Mouse (Mus musculus) ES-Bruce4 (cell line): Measurements from ENCODE around the gene Zc3h12d. TPM values are rescaled to one million over a fixed set of nuclear protein-coding genes. Genes with fewer than 3 reads are reported as not detected.
A peak's percentile ranks its signal among the peaks of the same experiment; 100 is the strongest.

Experiments
- H3K27ac ChIP-seq: 2 replicates; pipeline ENCODE4 v1.5.1; 2012; ENCODE audit warnings: low read length, inconsistent platforms; ENCODE audit not compliant: insufficient read depth
- H3K27me3 ChIP-seq: 2 replicates; pipeline ENCODE4 v1.6.1; 2012; ENCODE audit warnings: mild to moderate bottlenecking, low read length, inconsistent platforms; ENCODE audit not compliant: control insufficient read depth, poor library complexity, insufficient read depth, severe bottlenecking
- H3K36me3 ChIP-seq: 2 replicates; pipeline ENCODE4 v1.6.1; 2012; ENCODE audit warnings: inconsistent platforms, mild to moderate bottlenecking, low read length, moderate library complexity; ENCODE audit not compliant: control insufficient read depth, poor library complexity, insufficient read depth, severe bottlenecking
- H3K4me1 ChIP-seq: one replicate; pipeline ENCODE4 v1.8.1; 2011; ENCODE audit warnings: low read length; ENCODE audit not compliant: control insufficient read depth, insufficient read depth
- H3K4me3 ChIP-seq: 2 replicates; pipeline ENCODE4 v1.5.1; 2011; ENCODE audit warnings: low read depth, mild to moderate bottlenecking, low read length
- H3K9ac ChIP-seq: 2 replicates; pipeline ENCODE4 v1.6.1; 2012; ENCODE audit warnings: low read depth, mild to moderate bottlenecking, inconsistent platforms; ENCODE audit not compliant: poor library complexity, severe bottlenecking
- H3K9me3 ChIP-seq: replicated peaks from 2 replicates; pipeline ENCODE4 v1.6.1; 2012; ENCODE audit warnings: mild to moderate bottlenecking, low read length, inconsistent platforms; ENCODE audit not compliant: control insufficient read depth, poor library complexity, insufficient read depth, severe bottlenecking
- CTCF ChIP-seq: IDR thresholded peaks from one replicate; pipeline ENCODE4 v1.8.1; 2011; ENCODE audit warnings: low read depth, low read length
- EP300 ChIP-seq: IDR thresholded peaks from 2 replicates; pipeline ENCODE4 v1.6.1; 2011; ENCODE audit warnings: low read depth, low read length; ENCODE audit not compliant: insufficient read depth
- POLR2A ChIP-seq: IDR thresholded peaks from one replicate; pipeline ENCODE4 v1.8.1; 2011; ENCODE audit warnings: low read length; ENCODE audit not compliant: insufficient read depth
- polyA plus RNA-seq: library from polyadenylated mRNA; stranded (reverse); fragments of >200 nt; gene quantifications from 2 replicates; pipeline ENCODE4 v1.2.4, GENCODE M21; 2011; ENCODE audit warnings: low read depth; ENCODE audit not compliant: missing spikeins, insufficient read depth, insufficient read length

Gene Zc3h12d
- polyA plus RNA-seq, 1 experiment, result not detected

DNA sequence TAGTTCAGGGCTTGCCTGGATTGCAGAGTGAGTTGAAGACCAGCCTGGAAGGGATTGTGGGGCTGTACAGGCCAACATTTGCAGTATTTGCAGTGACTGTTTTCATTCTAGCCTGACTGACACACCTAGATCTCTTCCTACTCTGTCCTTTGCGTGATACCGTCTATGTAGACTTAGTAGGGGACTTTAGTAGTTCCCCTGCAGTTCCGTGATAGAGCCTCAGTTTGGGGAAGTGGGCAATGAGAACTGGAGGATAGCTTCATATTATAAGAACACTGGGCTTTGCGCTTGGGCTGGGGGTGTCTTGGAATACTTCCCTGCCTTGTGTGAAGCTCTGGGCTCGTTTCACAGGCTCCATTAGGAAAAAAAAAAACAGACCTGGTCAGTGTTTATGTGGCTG is 12.1 kb upstream of the Zc3h12d start:
- H3K36me3 ChIP-seq, result peaks cover 19% of the 10 kb centered on the region

DNA sequence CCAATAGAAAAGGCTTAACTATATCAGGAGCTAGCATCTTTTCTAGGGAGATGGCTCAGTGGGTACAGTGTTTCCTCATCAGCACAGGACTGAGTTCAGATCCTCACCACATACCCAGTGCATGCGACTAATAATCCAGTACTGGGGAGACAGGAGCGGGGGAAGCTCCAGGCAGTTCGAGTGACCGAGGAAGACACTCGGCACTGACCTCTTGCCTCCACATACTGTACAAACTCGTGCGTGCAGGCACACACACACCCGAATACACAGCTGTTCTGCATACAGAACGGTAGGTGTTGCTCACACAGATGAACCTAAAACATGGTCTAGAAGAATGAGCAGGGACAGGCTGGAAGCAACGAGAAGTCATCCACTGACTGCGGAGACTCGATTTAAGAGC is 10.3 kb upstream of the Zc3h12d start:
- H3K36me3 ChIP-seq, result peaks cover 19% of the 10 kb centered on the region
- no peaks in the 10 kb centered on the region for H3K27me3 ChIP-seq
- H3K4me1 ChIP-seq, result no peaks in the 10 kb centered on the region
- TF ChIP-seq CTCF (no peak), POLR2A (no peak), EP300 (no peak)
- no peak overlapping the region for H3K9ac ChIP-seq
- no peak overlapping the region for H3K4me3 ChIP-seq
- no peaks in the 10 kb centered on the region for H3K9me3 ChIP-seq
- no peak overlapping the region for H3K27ac ChIP-seq

More for the DNA sequence above, 12.1 kb upstream of the Zc3h12d start:
- Histone ChIP-seq H3K4me3 (no peak overlapping the region), H3K9ac (no peak overlapping the region), H3K27me3 (no peaks in the 10 kb centered on the region), H3K9me3 (no peaks in the 10 kb centered on the region), H3K4me1 (no peaks in the 10 kb centered on the region), H3K27ac (no peak overlapping the region)
- TF ChIP-seq CTCF (no peak), EP300 (no peak), POLR2A (no peak)

DNA sequence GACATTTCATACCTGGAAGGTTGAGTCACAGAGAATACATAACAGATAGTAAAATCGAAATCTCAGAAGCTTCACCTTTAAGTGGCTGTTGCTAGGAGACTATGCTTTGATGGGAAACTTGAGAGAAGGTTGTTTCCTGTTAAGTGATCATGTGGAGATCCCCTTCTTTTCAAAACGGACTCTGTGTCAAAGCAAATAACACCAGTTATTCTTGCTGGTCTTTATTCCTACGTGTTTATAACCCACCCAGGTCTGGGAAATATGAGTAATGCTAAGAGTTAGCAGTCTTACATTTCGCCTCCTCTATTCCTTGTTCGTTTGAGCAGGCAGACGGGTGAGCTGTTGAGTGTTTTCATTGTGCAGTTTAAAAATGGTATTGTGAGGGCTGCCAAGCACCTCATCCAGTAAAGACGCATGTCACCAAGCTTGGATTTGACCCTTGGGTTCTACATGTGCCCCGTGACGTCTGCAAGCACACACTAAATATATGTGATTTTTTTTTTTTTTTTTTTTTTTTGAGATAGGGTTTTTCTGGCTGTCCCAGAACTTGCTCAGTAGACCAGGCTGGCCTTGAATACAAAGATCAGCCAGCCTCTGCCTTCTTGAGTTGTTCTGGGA is 7.5 kb upstream of the Zc3h12d start:
- Histone ChIP-seq H3K27ac (no peak overlapping the region), H3K9me3 (no peaks in the 10 kb centered on the region), H3K36me3 (peaks cover 11% of the 10 kb centered on the region), H3K27me3 (no peaks in the 10 kb centered on the region), H3K4me1 (no peaks in the 10 kb centered on the region), H3K4me3 (no peak overlapping the region), H3K9ac (no peak overlapping the region)
- TF ChIP-seq EP300, result no peak
- TF ChIP-seq CTCF, result no peak
- TF ChIP-seq POLR2A, result no peak

DNA sequence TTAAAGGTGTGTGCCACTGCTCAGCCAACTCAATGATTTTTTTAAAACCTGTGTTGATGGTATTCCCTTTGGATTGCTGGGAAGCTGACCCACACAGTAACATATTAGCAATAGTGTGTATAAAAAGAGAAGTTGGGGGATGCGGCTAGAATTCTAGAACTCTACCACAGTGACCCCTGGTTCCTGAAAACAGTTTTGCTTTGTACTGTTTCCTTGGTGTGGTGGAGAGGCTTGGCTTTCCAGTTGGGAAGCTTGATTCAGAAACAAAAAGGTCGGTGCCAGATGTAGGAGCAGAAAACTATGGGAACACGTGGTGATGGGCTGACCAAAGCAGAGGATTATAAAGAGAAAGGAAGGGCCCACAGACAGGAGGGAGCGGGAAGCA is 7.0 kb upstream of the Zc3h12d start:
- no peak overlapping the region for H3K4me3 ChIP-seq
- no peaks in the 10 kb centered on the region for H3K4me1 ChIP-seq
- H3K9me3 ChIP-seq, result no peaks in the 10 kb centered on the region
- no peak overlapping the region for H3K9ac ChIP-seq
- no peaks in the 10 kb centered on the region for H3K27me3 ChIP-seq
- H3K27ac ChIP-seq, result no peak overlapping the region
- peaks cover 11% of the 10 kb centered on the region for H3K36me3 ChIP-seq
- no peak for TF ChIP-seq CTCF
- no peak for TF ChIP-seq POLR2A
- TF ChIP-seq EP300, result no peak

DNA sequence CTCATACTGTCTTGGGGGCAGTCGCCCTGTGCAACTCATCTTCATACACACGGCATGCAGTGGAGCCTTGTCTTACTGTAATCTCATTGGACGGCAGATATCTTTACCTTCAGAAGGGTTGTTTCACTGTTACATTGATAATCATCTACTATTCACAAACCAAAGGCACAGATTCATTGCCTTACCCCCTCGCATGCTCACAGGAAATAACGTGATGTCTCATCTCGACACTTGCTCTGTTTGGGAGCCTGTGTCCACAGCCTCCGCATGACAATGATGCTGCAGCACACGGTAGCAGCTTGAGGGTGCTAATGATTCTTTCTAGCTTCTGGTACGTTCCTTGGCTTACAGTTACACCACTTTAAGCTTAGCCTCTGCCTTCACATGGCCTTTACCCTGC is 6.2 kb upstream of the Zc3h12d start:
- H3K9me3 ChIP-seq, result no peaks in the 10 kb centered on the region
- H3K27ac ChIP-seq, result no peak overlapping the region
- TF ChIP-seq EP300 (no peak), POLR2A (no peak), CTCF (no peak)

DNA sequence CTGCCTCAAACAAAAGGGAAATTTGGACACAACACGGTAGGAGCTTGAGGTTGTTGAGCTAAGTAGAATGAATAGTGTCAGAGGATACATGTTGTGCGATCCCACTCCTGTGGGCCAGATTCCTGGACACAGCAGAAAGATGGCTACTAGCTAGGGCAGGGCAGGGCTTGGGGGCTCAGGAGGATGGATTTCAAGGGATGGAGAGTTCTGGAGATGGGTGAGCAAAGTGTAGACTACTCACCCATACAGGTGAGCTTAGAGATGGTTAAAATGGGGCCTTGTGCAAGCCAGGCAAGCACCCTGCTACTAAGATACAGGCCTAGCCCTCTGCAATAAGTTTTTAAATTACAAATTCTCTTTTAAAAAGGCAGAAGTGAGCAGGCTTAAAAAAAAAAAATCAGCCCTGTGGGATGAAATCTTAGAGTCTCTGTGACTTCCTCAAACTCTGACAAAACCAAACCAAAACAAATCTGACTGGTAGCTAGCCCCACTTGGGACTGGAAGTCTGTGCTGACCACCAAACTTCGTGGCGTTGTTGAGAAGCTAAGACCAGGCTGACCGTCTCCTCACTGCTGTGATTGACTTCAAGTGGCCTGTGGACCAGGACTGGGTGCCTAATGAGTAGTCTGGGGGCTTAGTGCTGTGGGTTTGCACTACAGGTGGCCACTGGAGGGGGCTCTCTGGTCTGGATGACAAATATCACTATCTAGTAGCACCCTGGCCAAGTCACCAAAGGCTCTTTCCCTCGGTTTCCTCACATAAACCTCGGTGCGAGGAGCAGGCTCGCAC is 1.3 kb downstream of the Zc3h12d start:
- TF ChIP-seq CTCF (peak; percentile 8), POLR2A (no peak)
- no peaks in the 10 kb centered on the region for H3K9me3 ChIP-seq
- H3K9ac ChIP-seq, result no peak overlapping the region

More for the DNA sequence above, 6.2 kb upstream of the Zc3h12d start:
- Histone ChIP-seq H3K27me3 (no peaks in the 10 kb centered on the region), H3K4me1 (no peaks in the 10 kb centered on the region), H3K4me3 (no peak overlapping the region), H3K9ac (no peak overlapping the region), H3K36me3 (peaks cover 5% of the 10 kb centered on the region)

More for the DNA sequence above, 1.3 kb downstream of the Zc3h12d start:
- Histone ChIP-seq H3K4me1 (no peaks in the 10 kb centered on the region), H3K36me3 (no peaks in the 10 kb centered on the region), H3K27me3 (no peaks in the 10 kb centered on the region; the same call in 1 of the 2 replicates), H3K4me3 (no peak overlapping the region), H3K27ac (no peak overlapping the region)
